18 mouse cellular contexts compared by ENCODE assay signal in the genomic region with DNA sequence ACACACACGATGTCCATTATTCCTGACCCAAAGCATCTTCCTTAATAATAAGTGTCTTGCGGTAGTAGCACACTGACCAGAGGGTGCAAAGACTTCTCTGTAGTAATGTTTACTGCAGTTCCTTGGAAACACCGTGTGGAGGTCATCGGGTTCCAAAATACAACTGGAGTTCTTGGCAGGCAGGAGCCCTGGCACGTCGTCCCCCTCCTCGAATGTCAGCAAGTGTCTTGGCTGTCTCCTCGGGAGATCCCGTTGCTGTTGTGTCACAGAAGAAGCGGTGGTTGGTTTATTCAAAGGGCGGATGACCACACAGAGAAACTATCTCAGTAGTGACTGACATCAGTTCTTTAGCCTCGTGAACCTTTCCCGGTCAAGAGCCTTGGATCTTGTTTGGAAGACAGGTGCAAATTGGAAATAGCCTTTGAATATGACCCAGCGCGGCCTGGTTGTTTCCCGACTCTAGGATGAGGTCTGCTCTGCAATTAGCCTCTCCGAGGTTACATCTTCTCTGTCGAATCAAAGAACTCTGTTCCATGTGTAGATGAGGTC. TPM values are rescaled to one million over a fixed set of nuclear protein-coding genes. Genes with fewer than 3 reads are reported as not detected.
DNase-seq lines count a peak whose midpoint lies in the region; ATAC-seq and TF ChIP-seq lines count a peak whose summit lies in the region.
"Had no signal": no experiment of that assay in that cellular context is flagged by ENCODE, and none has a peak within 500 bp of the region (broad histone marks: within the 10 kb centered on the region; RNA-seq: fewer than 3 reads in every experiment).

No protein-coding gene starts in this region.

- no peak overlapping the region for H3K27ac ChIP-seq in intestine, postnatal 0 days (ENCODE audit: low read depth, low read length)
- H3K27ac ChIP-seq: embryonic facial prominence, embryonic 12.5 days; heart, embryonic 13.5 days; hindbrain, embryonic 15.5 days; layer of hippocampus, adult 2 months had no signal

- no peaks in the 10 kb centered on the region for H3K9me3 ChIP-seq in intestine, postnatal 0 days (ENCODE audit: control insufficient read depth)
- H3K9me3 ChIP-seq: embryonic facial prominence, embryonic 12.5 days; heart, embryonic 13.5 days; hindbrain, embryonic 15.5 days had no signal

- H3K4me1 ChIP-seq in intestine, postnatal 0 days (replicated peaks; ENCODE audit: control insufficient read depth, insufficient read depth, low read length): no peaks in the 10 kb centered on the region
- H3K4me1 ChIP-seq: embryonic facial prominence, embryonic 12.5 days; hindbrain, embryonic 15.5 days had no signal

- peaks cover 72% of the 10 kb centered on the region for H3K36me3 ChIP-seq in intestine, postnatal 0 days (ENCODE audit: control insufficient read depth, insufficient read depth)

- TF ChIP-seq CTCF in intestine, postnatal 0 days (IDR thresholded peaks at IDR 0.05; ENCODE audit: low read depth): no peak

- ATAC-seq in intestine, postnatal 0 days: no peak
- ATAC-seq: liver, postnatal 0 days had no signal

- DNase-seq in cerebellum, postnatal 10 days: peak; percentile 50 to 61
- no peak for DNase-seq in cerebellum, postnatal 25 days
- DNase-seq in gastrocnemius, adult 18-20 months (ENCODE audit: low spot score): peak; percentile 96
- DNase-seq in heart, adult 9 months (ENCODE audit: low spot score in 2 of 2): peak; percentile 43 to 58
- peak; percentile 82 for DNase-seq in lung, postnatal 10 days
- no peak for DNase-seq in left cerebral cortex, postnatal 14 days (ENCODE audit: low spot score in 2 of 2)
- no peak for DNase-seq in T-cell, adult 2 months (ENCODE audit: low spot score)
- DNase-seq: cerebellum, postnatal 36 days; liver, postnatal 0 days; right cerebral cortex, postnatal 25 days had no signal

- no peak overlapping the region for H3K4me3 ChIP-seq in intestine, postnatal 0 days (ENCODE audit: low read depth, low read length)
- H3K4me3 ChIP-seq: embryonic facial prominence, embryonic 12.5 days; heart, embryonic 13.5 days; hindbrain, embryonic 15.5 days; layer of hippocampus, adult 2 months had no signal

- no peak overlapping the region for H3K4me2 ChIP-seq in intestine, postnatal 0 days (replicated peaks; ENCODE audit: low read depth)
- H3K4me2 ChIP-seq: embryonic facial prominence, embryonic 12.5 days; heart, embryonic 13.5 days; hindbrain, embryonic 15.5 days; midbrain, embryonic 11.5 days had no signal

- 83% methylated on average over 18 of the region's 18 CpGs for WGBS in intestine, postnatal 0 days

- no peaks in the 10 kb centered on the region for H3K27me3 ChIP-seq in intestine, postnatal 0 days (replicated peaks; ENCODE audit: control insufficient read depth, insufficient read depth, low read length)
- H3K27me3 ChIP-seq: CH12.LX; embryonic facial prominence, embryonic 12.5 days; heart, embryonic 13.5 days; hindbrain, embryonic 15.5 days had no signal

- H3K9ac ChIP-seq in intestine, postnatal 0 days (ENCODE audit: low read depth, low read length): no peak overlapping the region
- H3K9ac ChIP-seq: embryonic facial prominence, embryonic 12.5 days; heart, embryonic 13.5 days; hindbrain, embryonic 15.5 days; liver, postnatal 0 days had no signal

- intact Hi-C loops in left cerebral cortex, postnatal 14 days (cut with DNase I): no loop called here

RNA-seq across cellular contexts. Expression of gene Pgpep1l, which starts 48.4 kb away (rescaled TPM):
- total RNA-seq in gastrocnemius, adult 18-20 months (2021): 1 to 10 TPM; 4.2 to 4.6 TPM
- under 1 TPM in 1 of 2 experiments, not detected in 1; 0.44 TPM for total RNA-seq in left cerebral cortex, postnatal 14 days (2021)
- not detected in 2 replicates for polyA plus RNA-seq in intestine, postnatal 0 days (2015; fragmentation: Nextera tagmentation; extraction: Ambion mirVana)
- total RNA-seq: CH12.LX had no signal
- polyA plus RNA-seq: embryonic facial prominence, embryonic 12.5 days; heart, embryonic 13.5 days; hindbrain, embryonic 15.5 days; kidney, embryonic 16.5 days; liver, postnatal 0 days; midbrain, embryonic 11.5 days had no signal

RNA-seq across cellular contexts. Expression of gene Fam169b, which starts 58.0 kb away (rescaled TPM):
- under 1 TPM; 0.14 to 0.23 TPM for total RNA-seq in gastrocnemius, adult 18-20 months (2021)
- total RNA-seq in left cerebral cortex, postnatal 14 days (2021): 1 to 10 TPM in 1 of 2 experiments, under 1 TPM in 1; 0.42 to 1.1 TPM
- 0.18 and 0.35 TPM in 2 replicates for polyA plus RNA-seq in intestine, postnatal 0 days (2015; fragmentation: Nextera tagmentation; extraction: Ambion mirVana)

Comparison
In these comparisons a context has a peak if more than half of its experiments do, and no peak if none do; other contexts are left out.
1. DNase-seq: peak in cerebellum, postnatal 10 days (2 of 2), gastrocnemius, adult 18-20 months (single experiment), heart, adult 9 months (2 of 2) and lung, postnatal 10 days (single experiment); none in cerebellum, postnatal 25 days (0 of 2), left cerebral cortex, postnatal 14 days (0 of 2) and T-cell, adult 2 months (single experiment).